In genomic region chr2:135797677-135798546, GRCm38 (mm10) we compare ENCODE assay signal across 8 mouse cellular contexts.
DNase-seq lines count a peak whose midpoint lies in the region; ATAC-seq and TF ChIP-seq lines count a peak whose summit lies in the region.

No protein-coding gene starts in this region.

- no peaks in the 10 kb centered on the region for H3K27me3 ChIP-seq in kidney, embryonic 15.5 days
- H3K27me3 ChIP-seq in kidney, adult 2 months (replicated peaks; ENCODE audit: control insufficient read depth, insufficient read depth, low read length) = no peaks in the 10 kb centered on the region
- H3K27me3 ChIP-seq in forebrain, embryonic 14.5 days (replicated peaks; ENCODE audit: control insufficient read depth, insufficient read depth, low read length) = no peaks in the 10 kb centered on the region
- H3K27me3 ChIP-seq in limb, embryonic 15.5 days = no peaks in the 10 kb centered on the region
- H3K27me3 ChIP-seq in lung, postnatal 0 days (replicated peaks; ENCODE audit: insufficient read depth, low read length) = no peaks in the 10 kb centered on the region

- H3K36me3 ChIP-seq in kidney, embryonic 15.5 days = no peaks in the 10 kb centered on the region
- no peaks in the 10 kb centered on the region for H3K36me3 ChIP-seq in kidney, adult 2 months (ENCODE audit: control insufficient read depth, insufficient read depth, low read length)
- no peaks in the 10 kb centered on the region for H3K36me3 ChIP-seq in forebrain, embryonic 14.5 days (ENCODE audit: control insufficient read depth, insufficient read depth, low read length)
- H3K36me3 ChIP-seq in limb, embryonic 15.5 days = no peaks in the 10 kb centered on the region
- no peaks in the 10 kb centered on the region for H3K36me3 ChIP-seq in lung, postnatal 0 days (ENCODE audit: insufficient read depth, low read length)

- TF ChIP-seq EP300 in lung, postnatal 0 days (IDR thresholded peaks at IDR 0.05) = no peak

- H3K4me3 ChIP-seq in kidney, embryonic 15.5 days (replicated peaks) = no peak overlapping the region
- H3K4me3 ChIP-seq in kidney, adult 2 months (ENCODE audit: insufficient read depth, low read depth, low read length) = no peak overlapping the region
- H3K4me3 ChIP-seq in forebrain, embryonic 14.5 days (ENCODE audit: low read depth, low read length) = no peak overlapping the region
- H3K4me3 ChIP-seq in limb, embryonic 15.5 days = no peak overlapping the region
- H3K4me3 ChIP-seq in lung, postnatal 0 days (ENCODE audit: low read depth, low read length) = no peak overlapping the region

- no peaks in the 10 kb centered on the region for H3K9me3 ChIP-seq in kidney, embryonic 15.5 days (replicated peaks)
- H3K9me3 ChIP-seq in forebrain, embryonic 14.5 days (replicated peaks; ENCODE audit: control insufficient read depth, low read length) = no peaks in the 10 kb centered on the region
- H3K9me3 ChIP-seq in limb, embryonic 15.5 days = no peaks in the 10 kb centered on the region
- no peaks in the 10 kb centered on the region for H3K9me3 ChIP-seq in lung, postnatal 0 days (ENCODE audit: low read length)

- no peak; the same call in 1 of the 2 replicates for ATAC-seq in kidney, embryonic 15.5 days (replicated peaks; ENCODE audit: low FRiP score)
- peak; percentile 45 for ATAC-seq in forebrain, embryonic 14.5 days
- ATAC-seq in limb, embryonic 15.5 days (ENCODE audit: insufficient number of reproducible peaks, low FRiP score, low TSS enrichment, low read depth) = no peak
- no peak for ATAC-seq in lung, postnatal 0 days

- DNase-seq in kidney, adult 2 months = no peak
- peak; percentile 22 for DNase-seq in NIH3T3 (ENCODE audit: low read depth)
- DNase-seq in forebrain, embryonic 14.5 days (ENCODE audit: low spot score) = peak; percentile 50
- DNase-seq in cerebellum, adult 18-20 months = no peak
- no peak for DNase-seq in lung, postnatal 0 days (ENCODE audit: low spot score)
- no peak for DNase-seq in frontal cortex, adult 2 months (ENCODE audit: extremely low spot score in 1 of 2, low spot score in 1 of 2)

- no peak for TF ChIP-seq CTCF in kidney, adult 2 months (conservative IDR thresholded peaks at IDR 0.05; ENCODE audit: insufficient read depth, insufficient read length, low read depth, low read length)
- TF ChIP-seq CTCF in lung, postnatal 0 days (IDR thresholded peaks at IDR 0.05) = no peak

- no peak overlapping the region for H3K4me2 ChIP-seq in kidney, embryonic 15.5 days
- H3K4me2 ChIP-seq in forebrain, embryonic 14.5 days (ENCODE audit: low read length) = no peak overlapping the region
- no peak overlapping the region for H3K4me2 ChIP-seq in limb, embryonic 15.5 days
- no peak overlapping the region for H3K4me2 ChIP-seq in lung, postnatal 0 days (replicated peaks; ENCODE audit: low read depth, low read length)

- H3K4me1 ChIP-seq in kidney, embryonic 15.5 days = peaks cover 16% of the 10 kb centered on the region
- 0 out of 2 replicates have a peak, but pooled peaks cover 4% of the 10 kb centered on the region for H3K4me1 ChIP-seq in kidney, adult 2 months (ENCODE audit: control insufficient read depth, insufficient read depth, low read length)
- peaks cover 4% of the 10 kb centered on the region; the same call in 1 of the 2 replicates for H3K4me1 ChIP-seq in forebrain, embryonic 14.5 days (ENCODE audit: control insufficient read depth, insufficient read depth, low read length)
- H3K4me1 ChIP-seq in limb, embryonic 15.5 days = no peaks in the 10 kb centered on the region
- no peaks in the 10 kb centered on the region for H3K4me1 ChIP-seq in lung, postnatal 0 days (ENCODE audit: insufficient read depth, low read depth, low read length)

- WGBS in kidney, embryonic 15.5 days = 25% methylated on average over 5 of the region's 5 CpGs
- WGBS in kidney, adult 2 months = 60% methylated on average over 5 of the region's 5 CpGs
- 17% methylated on average over 5 of the region's 5 CpGs for WGBS in forebrain, embryonic 14.5 days
- 35% methylated on average over 5 of the region's 5 CpGs for WGBS in limb, embryonic 15.5 days
- 51% methylated on average over 5 of the region's 5 CpGs for WGBS in lung, postnatal 0 days

- H3K27ac ChIP-seq in kidney, embryonic 15.5 days = peak overlapping the region; percentile 45
- H3K27ac ChIP-seq in kidney, adult 2 months (ENCODE audit: insufficient read depth, low read depth, low read length) = no peak overlapping the region
- H3K27ac ChIP-seq in forebrain, embryonic 14.5 days (ENCODE audit: low read depth, low read length) = 0 out of 2 replicates have a peak overlapping the region, but pooled peaks have one; percentile 1
- peak overlapping the region; percentile 2; the same call in 1 of the 2 replicates for H3K27ac ChIP-seq in limb, embryonic 15.5 days
- H3K27ac ChIP-seq in lung, postnatal 0 days (ENCODE audit: low read length) = no peak overlapping the region

- no peak overlapping the region for H3K9ac ChIP-seq in kidney, embryonic 15.5 days
- H3K9ac ChIP-seq in forebrain, embryonic 14.5 days (ENCODE audit: low read length) = no peak overlapping the region
- H3K9ac ChIP-seq in limb, embryonic 15.5 days = no peak overlapping the region
- H3K9ac ChIP-seq in lung, postnatal 0 days (replicated peaks; ENCODE audit: low read depth) = no peak overlapping the region

- no peak for TF ChIP-seq POLR2A in kidney, adult 2 months (IDR thresholded peaks at IDR 0.05; ENCODE audit: low read depth, low read length)

Comparison
In these comparisons a context has a peak if more than half of its experiments do, and no peak if none do; other contexts are left out.
1. H3K27ac ChIP-seq: peak in kidney, embryonic 15.5 days (single experiment), forebrain, embryonic 14.5 days (single experiment) and limb, embryonic 15.5 days (single experiment); none in kidney, adult 2 months (single experiment) and lung, postnatal 0 days (single experiment).
2. DNase-seq: peak in NIH3T3 (single experiment) and forebrain, embryonic 14.5 days (single experiment); none in kidney, adult 2 months (single experiment), cerebellum, adult 18-20 months (0 of 2), lung, postnatal 0 days (single experiment) and frontal cortex, adult 2 months (0 of 2).